Comparison of ENCODE assay signal across 8 mouse cellular contexts in the genomic region with DNA sequence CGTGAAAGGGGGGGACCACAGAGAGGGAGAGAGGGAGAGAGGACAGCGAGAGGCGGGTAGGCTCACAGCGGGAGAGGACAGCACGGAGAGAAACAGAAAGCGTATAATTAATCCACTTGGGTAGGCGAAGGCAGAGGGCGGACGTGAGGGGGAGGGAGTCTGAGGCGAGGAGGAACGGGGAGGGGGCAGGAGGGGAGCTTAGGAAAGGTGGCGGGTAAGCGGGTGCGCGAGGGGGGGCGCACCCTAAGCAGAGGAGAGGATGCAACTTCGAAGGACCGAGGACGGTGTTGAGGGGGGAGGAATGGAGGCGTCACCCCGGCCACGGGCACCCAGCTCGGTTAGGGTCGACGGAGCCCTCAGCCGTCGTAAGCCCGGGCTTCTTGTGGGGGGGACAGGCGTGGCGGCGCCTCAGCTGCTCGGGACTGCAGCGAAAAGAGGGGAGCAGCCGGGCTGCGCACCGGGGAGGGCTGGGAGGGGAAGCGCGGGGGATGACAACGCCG. TPM values are rescaled to one million over a fixed set of nuclear protein-coding genes. Genes with fewer than 3 reads are reported as not detected.
DNase-seq lines count a peak whose midpoint lies in the region; ATAC-seq and TF ChIP-seq lines count a peak whose summit lies in the region.

No protein-coding gene starts in this region.

- H3K4me3 ChIP-seq in layer of hippocampus, adult 2 months, result peak overlapping the region; percentile 17; the same call in 1 of the 2 replicates
- H3K4me3 ChIP-seq in embryonic facial prominence, embryonic 14.5 days (ENCODE audit: low read depth, low read length), result peak overlapping the region; percentile 61
- peak overlapping the region; percentile 39 for H3K4me3 ChIP-seq in hindbrain, embryonic 16.5 days (ENCODE audit: low read length)
- peak overlapping the region; percentile 30 for H3K4me3 ChIP-seq in midbrain, postnatal 0 days (ENCODE audit: low read depth, low read length)

- H3K27ac ChIP-seq in layer of hippocampus, adult 2 months, result no peak overlapping the region
- peak overlapping the region; percentile 95 for H3K27ac ChIP-seq in embryonic facial prominence, embryonic 14.5 days (replicated peaks; ENCODE audit: low read depth, low read length)
- peak overlapping the region; percentile 14; the same call in 1 of the 2 replicates for H3K27ac ChIP-seq in hindbrain, embryonic 16.5 days (ENCODE audit: low read depth, low read length)
- H3K27ac ChIP-seq in midbrain, postnatal 0 days (ENCODE audit: low read depth, low read length), result no peak overlapping the region

- H3K9me3 ChIP-seq in embryonic facial prominence, embryonic 14.5 days (ENCODE audit: control insufficient read depth, low read length), result no peaks in the 10 kb centered on the region
- H3K9me3 ChIP-seq in hindbrain, embryonic 16.5 days (ENCODE audit: control insufficient read depth, low read length), result no peaks in the 10 kb centered on the region
- no peaks in the 10 kb centered on the region for H3K9me3 ChIP-seq in midbrain, postnatal 0 days (ENCODE audit: low read length)

- no peak for TF ChIP-seq CTCF in layer of hippocampus, adult 2 months (conservative IDR thresholded peaks at IDR 0.05)
- no peak for TF ChIP-seq CTCF in midbrain, postnatal 0 days (IDR thresholded peaks at IDR 0.05)

- H3K4me2 ChIP-seq in embryonic facial prominence, embryonic 14.5 days (ENCODE audit: low read depth, low read length), result peak overlapping the region; percentile 67
- H3K4me2 ChIP-seq in hindbrain, embryonic 16.5 days (ENCODE audit: low read length), result peak overlapping the region; percentile 54
- H3K4me2 ChIP-seq in midbrain, postnatal 0 days (ENCODE audit: low read depth, low read length, poor library complexity, severe bottlenecking), result peak overlapping the region; percentile 47

- peaks cover 92% of the 10 kb centered on the region for H3K27me3 ChIP-seq in embryonic facial prominence, embryonic 14.5 days (replicated peaks; ENCODE audit: control insufficient read depth, insufficient read depth, low read length)
- H3K27me3 ChIP-seq in hindbrain, embryonic 16.5 days (replicated peaks; ENCODE audit: control insufficient read depth, insufficient read depth, low read length), result peaks cover 79% of the 10 kb centered on the region
- peaks cover 97% of the 10 kb centered on the region for H3K27me3 ChIP-seq in midbrain, postnatal 0 days (ENCODE audit: insufficient read depth, low read length)

- peak overlapping the region; percentile 93 for H3K9ac ChIP-seq in embryonic facial prominence, embryonic 14.5 days (ENCODE audit: low read depth, low read length)
- H3K9ac ChIP-seq in hindbrain, embryonic 16.5 days (ENCODE audit: low read depth, low read length), result peak overlapping the region; percentile 53
- H3K9ac ChIP-seq in midbrain, postnatal 0 days (replicated peaks; ENCODE audit: low read length, poor library complexity, severe bottlenecking), result no peak overlapping the region

- under 1% methylated on average over 25 of the region's 40 CpGs for WGBS in embryonic facial prominence, embryonic 14.5 days
- 1% methylated on average over 36 of the region's 40 CpGs for WGBS in hindbrain, embryonic 16.5 days
- WGBS in midbrain, postnatal 0 days, result under 1% methylated on average over 35 of the region's 40 CpGs

- no peaks in the 10 kb centered on the region for H3K4me1 ChIP-seq in embryonic facial prominence, embryonic 14.5 days (ENCODE audit: control insufficient read depth, insufficient read depth, low read length)
- H3K4me1 ChIP-seq in hindbrain, embryonic 16.5 days (ENCODE audit: control insufficient read depth, insufficient read depth, low read depth, low read length), result peaks cover 19% of the 10 kb centered on the region
- H3K4me1 ChIP-seq in midbrain, postnatal 0 days (ENCODE audit: insufficient read depth, low read length), result no peaks in the 10 kb centered on the region

- DNase-seq in layer of hippocampus, adult 2 months (ENCODE audit: low spot score in 2 of 2), result no peak
- DNase-seq in layer of hippocampus, adult 11-12 months (ENCODE audit: low spot score), result no peak
- DNase-seq in embryonic facial prominence, embryonic 14.5 days (ENCODE audit: low spot score), result peak; percentile 68
- no peak for DNase-seq in midbrain, postnatal 0 days (ENCODE audit: low spot score)
- DNase-seq in layer of hippocampus, adult 8-10 months (ENCODE audit: low spot score in 2 of 2), result no peak
- no peak for DNase-seq in c-Kit-positive CD71-positive TER-119-positive erythroid progenitor cells, embryonic 14.5 days (ENCODE audit: low spot score)

- H3K36me3 ChIP-seq in embryonic facial prominence, embryonic 14.5 days (ENCODE audit: control insufficient read depth, insufficient read depth, low read length), result peaks cover 22% of the 10 kb centered on the region
- H3K36me3 ChIP-seq in hindbrain, embryonic 16.5 days (ENCODE audit: control insufficient read depth, insufficient read depth, low read length), result no peaks in the 10 kb centered on the region
- H3K36me3 ChIP-seq in midbrain, postnatal 0 days (ENCODE audit: insufficient read depth, low read length), result no peaks in the 10 kb centered on the region

- ATAC-seq in embryonic facial prominence, embryonic 14.5 days (ENCODE audit: low read depth), result peak; percentile 3
- peak; percentile 47 for ATAC-seq in hindbrain, embryonic 16.5 days
- ATAC-seq in midbrain, postnatal 0 days (ENCODE audit: low FRiP score), result 0 out of 2 replicates have a peak, but pooled peaks have one; percentile 5
- no peak for ATAC-seq in megakaryocyte progenitor cell, adult 5-6 weeks (replicated peaks; ENCODE audit: poor library complexity)

RNA-seq across cellular contexts. Expression of gene Igf2, which starts 7.9 kb away (rescaled TPM):
- 10 to 100 TPM; 45.8 to 68.2 TPM for total RNA-seq in layer of hippocampus, adult 2 months (2021)
- polyA plus RNA-seq in embryonic facial prominence, embryonic 14.5 days (2014; fragmentation: Nextera tagmentation; extraction: Ambion mirVana), result 1,478 and 1,518 TPM in 2 replicates
- polyA plus RNA-seq in hindbrain, embryonic 16.5 days (2015; fragmentation: Nextera tagmentation; extraction: Ambion mirVana), result 157 and 172 TPM in 2 replicates
- total RNA-seq in midbrain, postnatal 0 days (2014; rRNA removed), result 369 and 380 TPM in 2 replicates
- 195 and 213 TPM in 2 replicates for polyA plus RNA-seq in midbrain, postnatal 0 days (2015; fragmentation: Nextera tagmentation; extraction: Ambion mirVana)
- 10 to 100 TPM; 52.4 to 90.2 (median 73.6) TPM for total RNA-seq in layer of hippocampus, adult 8-10 months (2022)
- not detected in 2 replicates for total RNA-seq in megakaryocyte progenitor cell, adult 5-6 weeks (2015)
- total RNA-seq in megakaryocyte progenitor cell, adult 5-6 weeks (2017), result not detected in 2 replicates

RNA-seq across cellular contexts. Expression of gene Gm49394, which starts 11.0 kb away (rescaled TPM):
- total RNA-seq in layer of hippocampus, adult 2 months (2021), result not detected
- 0.55 and 0.63 TPM in 2 replicates for polyA plus RNA-seq in embryonic facial prominence, embryonic 14.5 days (2014; fragmentation: Nextera tagmentation; extraction: Ambion mirVana)
- 0.11 TPM in 1 of 2 replicates, not detected in the other for polyA plus RNA-seq in hindbrain, embryonic 16.5 days (2015; fragmentation: Nextera tagmentation; extraction: Ambion mirVana)
- total RNA-seq in midbrain, postnatal 0 days (2014; rRNA removed), result not detected in 2 replicates
- polyA plus RNA-seq in midbrain, postnatal 0 days (2015; fragmentation: Nextera tagmentation; extraction: Ambion mirVana), result not detected in 2 replicates
- under 1 TPM in 1 of 4 experiments, not detected in 3; 0.30 TPM for total RNA-seq in layer of hippocampus, adult 8-10 months (2022)
- total RNA-seq in megakaryocyte progenitor cell, adult 5-6 weeks (2015), result not detected in 2 replicates
- total RNA-seq in megakaryocyte progenitor cell, adult 5-6 weeks (2017), result not detected in 2 replicates

Comparison
In these comparisons a context has a peak if more than half of its experiments do, and no peak if none do; other contexts are left out.
1. H3K27ac ChIP-seq: peak in embryonic facial prominence, embryonic 14.5 days (single experiment) and hindbrain, embryonic 16.5 days (single experiment); none in layer of hippocampus, adult 2 months (single experiment) and midbrain, postnatal 0 days (single experiment).
2. RNA of gene Igf2, which starts 7.9 kb away (total RNA-seq): 369 to 380 TPM in midbrain, postnatal 0 days, 52.4 to 90.2 TPM in layer of hippocampus, adult 8-10 months and 45.8 to 68.2 TPM in layer of hippocampus, adult 2 months; not detected in megakaryocyte progenitor cell, adult 5-6 weeks; every median in the first group is over 10 times any median in the second.
3. Peak in every context shown above with its lines, with median percentiles within 50 percentile points of each other: H3K4me3 ChIP-seq and H3K4me2 ChIP-seq.